Mouse (Mus musculus) kidney, adult 2 months (tissue): ENCODE measurements around the gene Ubxn2a.

Source experiments
- CTCF ChIP-seq: fragments of 200-500 bp; conservative IDR thresholded peaks from 2 replicates; pipeline ENCODE4 v1.5.1; 2011; ENCODE audit warnings: low read depth, mild to moderate bottlenecking, control low read depth, low read length, moderate library complexity, mixed read lengths; ENCODE audit not compliant: insufficient read depth, insufficient read length
- POLR2A ChIP-seq: fragments of 200-500 bp; IDR thresholded peaks from one replicate; pipeline ENCODE4 v1.6.1; 2011; ENCODE audit warnings: low read depth, low read length, control low read depth

DNA sequence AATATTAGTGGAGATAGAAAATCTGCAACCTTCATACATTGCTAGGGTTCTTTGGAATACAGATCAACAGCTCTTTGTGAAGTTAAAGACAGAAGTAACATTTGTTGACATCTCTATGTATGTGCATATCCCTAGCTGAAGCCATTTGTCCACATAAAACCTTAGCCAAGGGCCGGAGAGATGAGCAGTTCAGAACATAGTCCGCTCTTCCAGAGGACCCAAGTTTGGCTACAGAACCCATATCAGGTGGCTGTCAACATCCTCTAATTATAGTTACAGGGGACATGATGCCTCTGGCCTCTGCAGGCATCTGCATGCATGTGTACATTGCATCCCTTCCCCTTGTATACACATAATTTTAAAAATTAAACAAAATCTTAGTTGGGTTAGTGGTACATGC, 18.3 kb downstream of the Ubxn2a start:
- TF ChIP-seq POLR2A (no peak), CTCF (no peak)
